In genomic region chr17:24528560-24528918, GRCm38 (mm10) we compare ENCODE assay signal across 7 mouse cellular contexts. TPM values are rescaled to one million over a fixed set of nuclear protein-coding genes. Genes with fewer than 3 reads are reported as not detected.
DNase-seq lines count a peak whose midpoint lies in the region; ATAC-seq and TF ChIP-seq lines count a peak whose summit lies in the region.

No protein-coding gene starts in this region.

- H3K9ac ChIP-seq in lung, postnatal 0 days (replicated peaks; ENCODE audit: low read depth), result peak overlapping the region; percentile 50
- peak overlapping the region; percentile 92 for H3K9ac ChIP-seq in embryonic facial prominence, embryonic 13.5 days

- no peak for TF ChIP-seq EP300 in lung, postnatal 0 days (IDR thresholded peaks at IDR 0.05)

- H3K4me1 ChIP-seq in lung, postnatal 0 days (ENCODE audit: insufficient read depth, low read depth, low read length), result peaks cover 18% of the 10 kb centered on the region; the same call in 1 of the 2 replicates
- H3K4me1 ChIP-seq in embryonic facial prominence, embryonic 13.5 days, result peaks cover 64% of the 10 kb centered on the region
- H3K4me1 ChIP-seq in limb, embryonic 10.5 days, result peaks cover 56% of the 10 kb centered on the region
- peaks cover 14% of the 10 kb centered on the region for H3K4me1 ChIP-seq in small intestine, adult 2 months (ENCODE audit: control insufficient read depth, insufficient read depth, insufficient read length, low read length)

- no peak for TF ChIP-seq CTCF in lung, postnatal 0 days (IDR thresholded peaks at IDR 0.05)
- no peak for TF ChIP-seq CTCF in small intestine, adult 2 months (IDR thresholded peaks at IDR 0.05; ENCODE audit: extremely low read depth, insufficient read length, insufficient replicate concordance, low read depth, low read length)

- no peak for ATAC-seq in lung, postnatal 0 days
- no peak for ATAC-seq in embryonic facial prominence, embryonic 13.5 days (ENCODE audit: insufficient number of reproducible peaks, insufficient read depth, low FRiP score, low TSS enrichment, low read depth)

- under 1% methylated on average over 8 of the region's 8 CpGs for WGBS in lung, postnatal 0 days
- under 1% methylated on average over 8 of the region's 8 CpGs for WGBS in embryonic facial prominence, embryonic 13.5 days
- WGBS in limb, embryonic 10.5 days, result under 1% methylated on average over 8 of the region's 8 CpGs
- under 1% methylated on average over 8 of the region's 8 CpGs for WGBS in small intestine, adult 2 months

- peak overlapping the region; percentile 51 for H3K27ac ChIP-seq in lung, postnatal 0 days (ENCODE audit: low read length)
- peak overlapping the region; percentile 91 for H3K27ac ChIP-seq in embryonic facial prominence, embryonic 13.5 days
- peak overlapping the region; percentile 91 for H3K27ac ChIP-seq in limb, embryonic 10.5 days
- H3K27ac ChIP-seq in small intestine, adult 2 months (ENCODE audit: insufficient read depth, low read depth, low read length), result peak overlapping the region; percentile 77

- no peak for TF ChIP-seq POLR2A in small intestine, adult 2 months (IDR thresholded peaks at IDR 0.05; ENCODE audit: low read depth, low read length)

- peak overlapping the region; percentile 46 for H3K4me3 ChIP-seq in lung, postnatal 0 days (ENCODE audit: low read depth, low read length)
- peak overlapping the region; percentile 74 for H3K4me3 ChIP-seq in embryonic facial prominence, embryonic 13.5 days
- H3K4me3 ChIP-seq in limb, embryonic 10.5 days, result peak overlapping the region; percentile 89
- peak overlapping the region; percentile 68 for H3K4me3 ChIP-seq in small intestine, adult 2 months (ENCODE audit: low read depth, low read length)

- DNase-seq in lung, postnatal 0 days (ENCODE audit: low spot score), result no peak
- DNase-seq in lung, postnatal 10 days, result no peak
- no peak for DNase-seq in limb, embryonic 10.5 days (ENCODE audit: low spot score)
- no peak for DNase-seq in layer of hippocampus, adult 11-12 months (ENCODE audit: low spot score)
- no peak for DNase-seq in testis, postnatal 10 days (ENCODE audit: low spot score)

- peak overlapping the region; percentile 63 for H3K4me2 ChIP-seq in lung, postnatal 0 days (replicated peaks; ENCODE audit: low read depth, low read length)
- H3K4me2 ChIP-seq in embryonic facial prominence, embryonic 13.5 days, result peak overlapping the region; percentile 77

- H3K36me3 ChIP-seq in lung, postnatal 0 days (ENCODE audit: insufficient read depth, low read length), result no peaks in the 10 kb centered on the region
- peaks cover 23% of the 10 kb centered on the region for H3K36me3 ChIP-seq in embryonic facial prominence, embryonic 13.5 days
- peaks cover 47% of the 10 kb centered on the region for H3K36me3 ChIP-seq in limb, embryonic 10.5 days
- H3K36me3 ChIP-seq in small intestine, adult 2 months (ENCODE audit: control insufficient read depth, insufficient read depth, low read length), result peaks cover 8% of the 10 kb centered on the region

- no peaks in the 10 kb centered on the region for H3K27me3 ChIP-seq in lung, postnatal 0 days (replicated peaks; ENCODE audit: insufficient read depth, low read length)
- H3K27me3 ChIP-seq in embryonic facial prominence, embryonic 13.5 days, result no peaks in the 10 kb centered on the region
- H3K27me3 ChIP-seq in limb, embryonic 10.5 days (ENCODE audit: low read depth, poor library complexity, severe bottlenecking), result no peaks in the 10 kb centered on the region
- no peaks in the 10 kb centered on the region for H3K27me3 ChIP-seq in small intestine, adult 2 months (ENCODE audit: control insufficient read depth, insufficient read depth, low read length)

- H3K9me3 ChIP-seq in lung, postnatal 0 days (ENCODE audit: low read length), result no peaks in the 10 kb centered on the region
- H3K9me3 ChIP-seq in embryonic facial prominence, embryonic 13.5 days, result no peaks in the 10 kb centered on the region
- H3K9me3 ChIP-seq in limb, embryonic 10.5 days (replicated peaks), result no peaks in the 10 kb centered on the region

RNA-seq across cellular contexts. Expression of gene Traf7, which starts 0.8 kb away (rescaled TPM):
- 65.3 and 66.8 TPM in 2 replicates for polyA plus RNA-seq in lung, postnatal 0 days (2015; fragmentation: Nextera tagmentation; extraction: Ambion mirVana)
- 96.1 and 97.1 TPM in 2 replicates for polyA plus RNA-seq in embryonic facial prominence, embryonic 13.5 days (2015; fragmentation: Nextera tagmentation; extraction: Ambion mirVana)
- 125 and 136 TPM in 2 replicates for polyA plus RNA-seq in limb, embryonic 10.5 days (2016; fragmentation: Nextera tagmentation; extraction: Ambion mirVana)
- polyA plus RNA-seq in small intestine, adult 2 months (2012; rRNA removed), result 75.8 and 113 TPM in 2 replicates

RNA-seq across cellular contexts. Expression of gene Rab26, which starts 5.5 kb away (rescaled TPM):
- polyA plus RNA-seq in lung, postnatal 0 days (2015; fragmentation: Nextera tagmentation; extraction: Ambion mirVana), result 1.2 and 1.3 TPM in 2 replicates
- polyA plus RNA-seq in embryonic facial prominence, embryonic 13.5 days (2015; fragmentation: Nextera tagmentation; extraction: Ambion mirVana), result 2.8 and 3.3 TPM in 2 replicates
- 2.4 and 3.8 TPM in 2 replicates for polyA plus RNA-seq in limb, embryonic 10.5 days (2016; fragmentation: Nextera tagmentation; extraction: Ambion mirVana)
- polyA plus RNA-seq in small intestine, adult 2 months (2012; rRNA removed), result 1.2 and 6.1 TPM in 2 replicates

RNA-seq across cellular contexts. Expression of gene Pkd1, which starts 21.1 kb away (rescaled TPM):
- 26.3 and 27.4 TPM in 2 replicates for polyA plus RNA-seq in lung, postnatal 0 days (2015; fragmentation: Nextera tagmentation; extraction: Ambion mirVana)
- 24.1 and 30.6 TPM in 2 replicates for polyA plus RNA-seq in embryonic facial prominence, embryonic 13.5 days (2015; fragmentation: Nextera tagmentation; extraction: Ambion mirVana)
- 18.9 and 24.7 TPM in 2 replicates for polyA plus RNA-seq in limb, embryonic 10.5 days (2016; fragmentation: Nextera tagmentation; extraction: Ambion mirVana)
- 26.1 and 31.9 TPM in 2 replicates for polyA plus RNA-seq in small intestine, adult 2 months (2012; rRNA removed)

RNA-seq across cellular contexts. Expression of gene Caskin1, which starts 40.1 kb away (rescaled TPM):
- 0.15 and 0.33 TPM in 2 replicates for polyA plus RNA-seq in lung, postnatal 0 days (2015; fragmentation: Nextera tagmentation; extraction: Ambion mirVana)
- polyA plus RNA-seq in embryonic facial prominence, embryonic 13.5 days (2015; fragmentation: Nextera tagmentation; extraction: Ambion mirVana), result 3.5 and 5.4 TPM in 2 replicates
- polyA plus RNA-seq in limb, embryonic 10.5 days (2016; fragmentation: Nextera tagmentation; extraction: Ambion mirVana), result 1.4 and 3.6 TPM in 2 replicates
- polyA plus RNA-seq in small intestine, adult 2 months (2012; rRNA removed), result 0.50 and 0.77 TPM in 2 replicates

RNA-seq across cellular contexts. Expression of gene Mlst8, which starts 49.7 kb away (rescaled TPM):
- 13.0 and 14.4 TPM in 2 replicates for polyA plus RNA-seq in lung, postnatal 0 days (2015; fragmentation: Nextera tagmentation; extraction: Ambion mirVana)
- polyA plus RNA-seq in embryonic facial prominence, embryonic 13.5 days (2015; fragmentation: Nextera tagmentation; extraction: Ambion mirVana), result 32.5 and 33.2 TPM in 2 replicates
- polyA plus RNA-seq in limb, embryonic 10.5 days (2016; fragmentation: Nextera tagmentation; extraction: Ambion mirVana), result 31.6 and 42.2 TPM in 2 replicates
- 16.9 and 33.7 TPM in 2 replicates for polyA plus RNA-seq in small intestine, adult 2 months (2012; rRNA removed)
